Mouse (Mus musculus) CH12F3 (cell line): ENCODE results near the gene Tlcd2.

Source experiments
- in situ Hi-C: fragments of 300-500 bp; cut with MboI; formaldehyde crosslinking; loops from 2 replicates; pipeline ENCODE4 v1.14.3; 2020; ENCODE audit warnings: low sequenced_read_pairs

Gene Tlcd2

GRCm38 (mm10) chr11:75460844-75461742 is at the start of gene Tlcd2:
TSS of gene Tlcd2 (plus strand) at chr11:75461715.
- in situ Hi-C loops = no loop called here

GRCm38 (mm10) chr11:75415096-75415495 is 46.4 kb upstream of the Tlcd2 start:
- in situ Hi-C loops = no loop called here

- in situ Hi-C loops = no loop called here
Measured at GRCm38 (mm10) chr11:75415994-75416393, 45.5 kb upstream of the Tlcd2 start.

GRCm38 (mm10) chr11:75420037-75420436 is 41.5 kb upstream of the Tlcd2 start:
- in situ Hi-C loops = no loop called here

- in situ Hi-C loops = no loop called here
Measured at GRCm38 (mm10) chr11:75420810-75421374, 40.6 kb upstream of the Tlcd2 start.

GRCm38 (mm10) chr11:75421375-75422012 is 40.0 kb upstream of the Tlcd2 start:
- in situ Hi-C loops = no loop called here

GRCm38 (mm10) chr11:75422013-75422792 is 39.3 kb upstream of the Tlcd2 start, which contains the start of gene Serpinf1:
TSS of gene Serpinf1 (minus strand) at chr11:75422701.
- in situ Hi-C loops = no loop called here

GRCm38 (mm10) chr11:75423091-75423490 is 38.4 kb upstream of the Tlcd2 start:
- in situ Hi-C loops = no loop called here

GRCm38 (mm10) chr11:75424033-75424432 is 37.5 kb upstream of the Tlcd2 start:
- in situ Hi-C loops = no loop called here

- in situ Hi-C loops = no loop called here
Measured at GRCm38 (mm10) chr11:75424459-75424858, 37.1 kb upstream of the Tlcd2 start.

- in situ Hi-C loops = no loop called here
Measured at GRCm38 (mm10) chr11:75429019-75429705, 32.4 kb upstream of the Tlcd2 start.

GRCm38 (mm10) chr11:75431307-75431706 is 30.2 kb upstream of the Tlcd2 start:
- in situ Hi-C loops = no loop called here

GRCm38 (mm10) chr11:75434138-75434537 is 27.4 kb upstream of the Tlcd2 start:
- in situ Hi-C loops = no loop called here

- in situ Hi-C loops = no loop called here
Measured at GRCm38 (mm10) chr11:75438194-75438593, 23.3 kb upstream of the Tlcd2 start.

- in situ Hi-C loops = no loop called here
Measured at GRCm38 (mm10) chr11:75438804-75439203, 22.7 kb upstream of the Tlcd2 start.

- in situ Hi-C loops = no loop called here
Measured at GRCm38 (mm10) chr11:75439363-75439762, 22.2 kb upstream of the Tlcd2 start, which contains the start of gene Serpinf2. TSS of gene Serpinf2 (minus strand) at chr11:75439591.

- in situ Hi-C loops = no loop called here
Measured at GRCm38 (mm10) chr11:75439951-75440350, 21.6 kb upstream of the Tlcd2 start.

- in situ Hi-C loops = no loop called here
Measured at GRCm38 (mm10) chr11:75441034-75441433, 20.5 kb upstream of the Tlcd2 start.

- in situ Hi-C loops = no loop called here
Measured at GRCm38 (mm10) chr11:75441601-75442000, 19.9 kb upstream of the Tlcd2 start.

GRCm38 (mm10) chr11:75443711-75444110 is 17.8 kb upstream of the Tlcd2 start:
- in situ Hi-C loops = no loop called here
